Mouse (Mus musculus): Measurements from ENCODE around the gene Cdc14b. TPM values are rescaled to one million over a fixed set of nuclear protein-coding genes. Genes with fewer than 3 reads are reported as not detected.
A peak's percentile ranks its signal among the peaks of the same experiment; 100 is the strongest.
"Not testable (repeated sequence)": the region's sequence is repeated elsewhere in the genome, so short reads cannot be mapped to it uniquely, and the experiment has no call there.

Cdc14b gene
- polyA plus RNA-seq, 1 experiment from 2014 or later: 22.1 TPM

GRCm38 (mm10) chr13:64273891-64274844, 922 bp downstream of the Cdc14b start:
- 0 out of 2 replicates have a peak, but pooled peaks cover 3% of the 10 kb centered on the region for H3K27me3 ChIP-seq (replicated peaks)
- H3K9ac ChIP-seq: peak overlapping the region; percentile 83
- peak; percentile 49 for ATAC-seq (ENCODE audit: insufficient number of reproducible peaks, low FRiP score)
- no peaks in the 10 kb centered on the region for H3K36me3 ChIP-seq
- WGBS: under 1% methylated on average over 94 of the region's 95 CpGs
- H3K9me3 ChIP-seq (replicated peaks): no peaks in the 10 kb centered on the region
- H3K27ac ChIP-seq (ENCODE audit: poor library complexity, severe bottlenecking): no peak overlapping the region
- H3K4me1 ChIP-seq (replicated peaks): peaks cover 8% of the 10 kb centered on the region; the same call in 1 of the 2 replicates
- peak overlapping the region; percentile 67 for H3K4me3 ChIP-seq
- H3K4me2 ChIP-seq: peak overlapping the region; percentile 96

DNA sequence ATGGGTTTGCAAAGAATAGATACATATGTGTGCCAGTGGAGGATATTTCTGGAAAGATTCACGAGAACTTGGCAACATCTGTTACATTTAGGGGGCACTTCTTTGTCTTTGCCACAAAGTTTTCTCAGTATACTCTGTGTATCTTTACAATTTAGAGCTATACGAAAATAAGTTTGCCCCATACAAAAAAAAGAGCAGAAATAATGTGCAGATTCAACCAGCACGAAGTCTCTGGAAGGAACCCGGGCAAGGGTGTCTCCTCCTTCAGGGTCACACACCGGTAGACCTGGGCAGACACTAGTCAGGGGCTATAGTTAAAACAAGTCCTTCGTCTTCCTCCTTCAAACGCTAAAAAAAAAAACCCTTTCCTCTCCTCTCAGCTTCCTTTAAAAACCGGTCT, 1.7 kb downstream of the Cdc14b start:
- Histone ChIP-seq H3K4me1 (replicated peaks) (peaks cover 8% of the 10 kb centered on the region; the same call in 1 of the 2 replicates), H3K27me3 (replicated peaks) (0 out of 2 replicates have a peak, but pooled peaks cover 3% of the 10 kb centered on the region), H3K9ac (no peak overlapping the region), H3K9me3 (replicated peaks) (no peaks in the 10 kb centered on the region), H3K36me3 (no peaks in the 10 kb centered on the region), H3K4me2 (peak overlapping the region; percentile 96; the same call in 1 of the 2 replicates), H3K4me3 (no peak overlapping the region), H3K27ac (ENCODE audit: poor library complexity, severe bottlenecking) (no peak overlapping the region)
- 50% methylated on average over 8 of the region's 8 CpGs for WGBS
- ATAC-seq (ENCODE audit: insufficient number of reproducible peaks, low FRiP score): no peak

DNA sequence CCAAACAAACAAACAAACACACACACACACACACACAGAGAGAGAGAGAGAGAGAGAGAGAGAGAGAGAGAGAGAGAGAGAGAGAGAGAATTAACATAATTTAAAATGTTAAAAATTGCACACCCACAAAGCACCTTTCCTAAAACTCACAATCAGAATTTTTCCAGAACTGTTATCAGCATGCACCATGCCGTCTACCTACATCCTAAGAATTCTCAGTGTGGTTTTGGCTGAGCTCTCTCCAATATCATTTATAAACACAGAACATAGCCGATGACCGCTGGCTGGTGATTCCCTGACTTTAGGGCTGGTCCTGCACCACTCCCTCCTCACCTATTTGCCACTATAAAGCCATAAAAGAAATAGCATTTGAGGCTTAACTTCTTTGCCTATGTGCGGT, 6.7 kb downstream of the Cdc14b start:
- ATAC-seq (ENCODE audit: insufficient number of reproducible peaks, low FRiP score): no peak
- no peaks in the 10 kb centered on the region for H3K9me3 ChIP-seq (replicated peaks)
- no peak overlapping the region for H3K9ac ChIP-seq
- H3K27me3 ChIP-seq (replicated peaks): 0 out of 2 replicates have a peak, but pooled peaks cover 3% of the 10 kb centered on the region
- H3K4me3 ChIP-seq: no peak overlapping the region
- H3K4me1 ChIP-seq (replicated peaks): peaks cover 13% of the 10 kb centered on the region
- H3K4me2 ChIP-seq: no peak overlapping the region
- H3K27ac ChIP-seq (ENCODE audit: poor library complexity, severe bottlenecking): no peak overlapping the region
- WGBS: 72% methylated on average over 4 of the region's 4 CpGs
- H3K36me3 ChIP-seq: no peaks in the 10 kb centered on the region

DNA sequence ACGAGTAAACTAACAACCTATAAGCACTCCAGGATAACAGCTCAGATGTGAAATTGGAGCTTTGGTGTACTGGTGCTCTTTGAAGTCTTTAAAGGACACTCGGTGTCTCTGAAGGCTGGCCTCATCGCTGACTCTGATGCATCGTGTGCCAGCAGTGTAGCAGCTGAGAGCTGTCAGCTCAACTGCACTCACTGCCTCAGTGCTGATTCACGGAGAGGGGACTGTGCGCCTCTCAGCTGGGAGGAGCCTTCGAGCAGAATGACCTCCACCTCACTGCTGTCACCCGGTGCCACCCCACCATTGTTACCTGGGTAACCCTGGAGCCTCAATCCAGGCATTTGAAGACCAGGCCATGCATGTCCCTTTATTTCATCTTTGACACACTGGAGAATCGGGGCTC, 7.9 kb downstream of the Cdc14b start:
- Histone ChIP-seq H3K4me3 (no peak overlapping the region), H3K9me3 (replicated peaks) (no peaks in the 10 kb centered on the region), H3K27ac (ENCODE audit: poor library complexity, severe bottlenecking) (no peak overlapping the region; the same call in 1 of the 2 replicates), H3K36me3 (no peaks in the 10 kb centered on the region), H3K4me1 (replicated peaks) (peaks cover 13% of the 10 kb centered on the region), H3K9ac (peak overlapping the region; percentile 33; the same call in 1 of the 2 replicates), H3K27me3 (replicated peaks) (no peaks in the 10 kb centered on the region), H3K4me2 (peak overlapping the region; percentile 45)
- ATAC-seq (ENCODE audit: insufficient number of reproducible peaks, low FRiP score): 0 out of 2 replicates have a peak, but pooled peaks have one; percentile 63
- 21% methylated on average over 9 of the region's 9 CpGs for WGBS

DNA sequence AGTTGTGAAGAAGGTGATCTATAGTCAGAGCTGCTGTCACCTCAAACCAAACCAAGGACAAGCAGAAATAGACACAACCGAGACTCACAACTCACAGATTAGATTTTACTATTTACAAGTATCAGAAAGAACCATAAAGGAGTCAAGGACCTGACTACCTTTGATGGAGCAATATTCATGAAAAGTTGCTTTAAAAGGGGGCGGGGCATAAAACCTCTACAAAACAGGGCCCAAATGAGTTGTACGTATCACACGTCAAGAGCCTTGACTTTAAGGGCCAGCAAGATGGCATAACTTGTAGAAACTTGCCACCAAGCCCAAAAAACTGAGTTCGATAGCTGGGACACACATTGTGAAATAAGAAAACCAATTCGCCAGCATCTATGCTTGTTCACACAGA, 10.5 kb downstream of the Cdc14b start:
- ATAC-seq (ENCODE audit: insufficient number of reproducible peaks, low FRiP score): no peak
- Histone ChIP-seq H3K4me1 (replicated peaks) (peaks cover 13% of the 10 kb centered on the region), H3K27ac (ENCODE audit: poor library complexity, severe bottlenecking) (no peak overlapping the region), H3K9me3 (replicated peaks) (no peaks in the 10 kb centered on the region), H3K9ac (no peak overlapping the region), H3K4me2 (no peak overlapping the region), H3K27me3 (replicated peaks) (no peaks in the 10 kb centered on the region), H3K4me3 (no peak overlapping the region), H3K36me3 (peaks cover 5% of the 10 kb centered on the region; the same call in 1 of the 2 replicates)
- 87% methylated on average over 6 of the region's 6 CpGs for WGBS

DNA sequence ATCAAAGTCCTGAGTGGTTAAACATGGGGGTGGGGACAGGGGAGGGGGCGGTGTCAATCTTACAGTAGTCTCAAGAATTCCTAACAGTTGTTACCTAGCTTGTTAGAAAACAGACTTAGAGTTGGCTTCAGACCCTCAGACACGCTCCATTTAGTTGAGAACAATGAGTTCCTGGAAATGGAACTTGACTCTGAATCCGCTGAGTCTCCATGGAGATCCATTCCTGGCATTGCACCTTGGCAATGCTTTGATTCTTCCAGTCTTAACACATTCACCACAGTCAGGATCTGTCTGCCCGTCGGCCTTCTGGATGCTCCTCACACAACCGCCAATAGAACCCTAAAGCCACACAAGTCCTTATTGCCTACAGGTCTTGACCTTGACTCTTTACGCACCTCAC, 15.2 kb downstream of the Cdc14b start:
- H3K4me2 ChIP-seq: no peak overlapping the region
- 87% methylated on average over 7 of the region's 7 CpGs for WGBS

GRCm38 (mm10) chr13:64258516-64258821, 16.6 kb downstream of the Cdc14b start:
- 0 out of 2 replicates have a peak, but pooled peaks cover 16% of the 10 kb centered on the region for H3K4me1 ChIP-seq (replicated peaks)
- no peak overlapping the region for H3K9ac ChIP-seq
- H3K9me3 ChIP-seq (replicated peaks): no peaks in the 10 kb centered on the region
- peaks cover 5% of the 10 kb centered on the region; the same call in 1 of the 2 replicates for H3K36me3 ChIP-seq
- H3K4me2 ChIP-seq: no peak overlapping the region
- H3K27ac ChIP-seq (ENCODE audit: poor library complexity, severe bottlenecking): no peak overlapping the region
- H3K4me3 ChIP-seq: no peak overlapping the region
- no peak for ATAC-seq (ENCODE audit: insufficient number of reproducible peaks, low FRiP score)
- whole genome bisulfite sequencing: 84% methylated on average over 4 of the region's 4 CpGs
- no peaks in the 10 kb centered on the region for H3K27me3 ChIP-seq (replicated peaks)

More for the DNA sequence above, 15.2 kb downstream of the Cdc14b start:
- Histone ChIP-seq H3K27me3 (replicated peaks) (no peaks in the 10 kb centered on the region), H3K9me3 (replicated peaks) (no peaks in the 10 kb centered on the region), H3K4me3 (no peak overlapping the region), H3K27ac (ENCODE audit: poor library complexity, severe bottlenecking) (no peak overlapping the region), H3K9ac (no peak overlapping the region), H3K36me3 (peaks cover 5% of the 10 kb centered on the region; the same call in 1 of the 2 replicates), H3K4me1 (replicated peaks) (0 out of 2 replicates have a peak, but pooled peaks cover 12% of the 10 kb centered on the region)
- no peak for ATAC-seq (ENCODE audit: insufficient number of reproducible peaks, low FRiP score)

DNA sequence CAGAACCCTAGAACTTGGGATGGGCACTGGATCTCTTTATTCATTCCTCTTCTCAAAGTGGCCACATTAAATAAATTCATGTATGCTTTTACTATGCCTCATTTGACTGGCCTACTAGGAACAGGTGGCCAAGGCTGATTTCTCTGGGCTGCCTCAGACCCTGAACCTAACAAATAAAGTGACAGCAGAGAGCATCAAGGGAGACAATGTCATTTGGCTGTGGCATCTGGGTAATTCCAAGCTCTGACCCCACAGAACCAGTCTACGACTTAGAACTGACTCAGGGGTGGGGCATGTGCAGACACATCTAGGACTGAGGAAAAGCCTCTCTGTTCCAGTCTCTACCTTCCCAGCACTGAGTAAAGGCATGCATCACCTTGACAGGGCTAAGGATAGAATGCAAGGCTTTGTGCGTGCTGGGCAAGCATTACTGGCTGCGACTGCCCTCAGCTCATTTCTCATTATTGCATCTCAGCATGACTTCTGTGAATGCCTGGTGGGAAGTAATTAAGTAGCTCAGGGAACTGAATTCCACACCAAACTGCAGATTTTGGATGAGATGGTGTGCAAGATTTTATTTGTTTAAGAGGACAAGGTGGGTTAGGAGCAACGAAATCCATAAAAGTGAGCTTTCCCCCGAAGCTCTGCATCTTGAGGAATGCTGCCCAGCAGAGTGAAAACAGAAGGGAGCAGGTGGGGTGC, 17.1 kb downstream of the Cdc14b start:
- Histone ChIP-seq H3K36me3 (peaks cover 5% of the 10 kb centered on the region; the same call in 1 of the 2 replicates), H3K27me3 (replicated peaks) (no peaks in the 10 kb centered on the region), H3K9ac (no peak overlapping the region), H3K27ac (ENCODE audit: poor library complexity, severe bottlenecking) (no peak overlapping the region), H3K4me1 (replicated peaks) (0 out of 2 replicates have a peak, but pooled peaks cover 18% of the 10 kb centered on the region), H3K9me3 (replicated peaks) (no peaks in the 10 kb centered on the region), H3K4me3 (no peak overlapping the region), H3K4me2 (no peak overlapping the region)
- 51% methylated on average over 5 of the region's 5 CpGs for WGBS
- ATAC-seq (ENCODE audit: insufficient number of reproducible peaks, low FRiP score): no peak

- WGBS: 68% methylated on average over 12 of the region's 12 CpGs
- no peak for ATAC-seq (ENCODE audit: insufficient number of reproducible peaks, low FRiP score)
- H3K4me1 ChIP-seq (replicated peaks): peaks cover 18% of the 10 kb centered on the region; the same call in 1 of the 2 replicates
- H3K4me2 ChIP-seq: no peak overlapping the region
- no peaks in the 10 kb centered on the region for H3K27me3 ChIP-seq (replicated peaks)
- no peak overlapping the region for H3K27ac ChIP-seq (ENCODE audit: poor library complexity, severe bottlenecking)
- H3K9ac ChIP-seq: no peak overlapping the region
- H3K9me3 ChIP-seq (replicated peaks): no peaks in the 10 kb centered on the region
- peaks cover 5% of the 10 kb centered on the region; the same call in 1 of the 2 replicates for H3K36me3 ChIP-seq
- no peak overlapping the region for H3K4me3 ChIP-seq
Observed at GRCm38 (mm10) chr13:64257010-64257813, 17.9 kb downstream of the Cdc14b start.

- H3K4me2 ChIP-seq; H3K36me3 ChIP-seq; H3K9me3 ChIP-seq (replicated peaks); H3K9ac ChIP-seq; H3K4me3 ChIP-seq; H3K27me3 ChIP-seq (replicated peaks); ATAC-seq (ENCODE audit: insufficient number of reproducible peaks, low FRiP score); H3K27ac ChIP-seq (ENCODE audit: poor library complexity, severe bottlenecking): not testable (repeated sequence)
- peaks cover 33% of the 10 kb centered on the region for H3K4me1 ChIP-seq (replicated peaks)
- WGBS: 73% methylated on average over 11 of the region's 11 CpGs
Observed at GRCm38 (mm10) chr13:64254185-64254584, 20.9 kb downstream of the Cdc14b start.
